Comparison of ENCODE assay signal across 7 mouse cellular contexts in genomic region chr9:64282404-64282987, GRCm38 (mm10). TPM values are rescaled to one million over a fixed set of nuclear protein-coding genes. Genes with fewer than 3 reads are reported as not detected.
DNase-seq lines count a peak whose midpoint lies in the region; ATAC-seq and TF ChIP-seq lines count a peak whose summit lies in the region.

No protein-coding gene starts in this region.

- peak overlapping the region; percentile 70 for H3K4me2 ChIP-seq in forebrain, embryonic 13.5 days
- peak overlapping the region; percentile 76 for H3K4me2 ChIP-seq in liver, embryonic 14.5 days (ENCODE audit: low read depth)

- no peak for TF ChIP-seq EP300 in liver, embryonic 14.5 days (IDR thresholded peaks at IDR 0.05; ENCODE audit: low read depth)

- H3K27ac ChIP-seq in forebrain, embryonic 13.5 days: no peak overlapping the region
- peak overlapping the region; percentile 73 for H3K27ac ChIP-seq in liver, embryonic 14.5 days

- ATAC-seq in forebrain, embryonic 13.5 days: no peak
- peak; percentile 12; the same call in 1 of the 2 replicates for ATAC-seq in liver, embryonic 14.5 days (ENCODE audit: insufficient read depth)
- no peak for ATAC-seq in granulocyte monocyte progenitor cell, adult 5-6 weeks (replicated peaks; ENCODE audit: poor library complexity, severe bottlenecking)

- TF ChIP-seq CTCF in liver, embryonic 14.5 days (IDR thresholded peaks at IDR 0.05; ENCODE audit: low read depth): no peak

- H3K4me1 ChIP-seq in forebrain, embryonic 13.5 days: peaks cover 10% of the 10 kb centered on the region
- H3K4me1 ChIP-seq in liver, embryonic 14.5 days (replicated peaks; ENCODE audit: control insufficient read depth in 2 of 2, insufficient read depth in 2 of 2, low read length in 1 of 2): peaks cover 6 to 8% of the 10 kb centered on the region in 2 experiments; a peak in 3 of 4 replicates

- no peaks in the 10 kb centered on the region for H3K27me3 ChIP-seq in forebrain, embryonic 13.5 days
- H3K27me3 ChIP-seq in liver, embryonic 14.5 days (ENCODE audit: control insufficient read depth, insufficient read depth, low read length): no peaks in the 10 kb centered on the region

- DNase-seq in 3T3-L1 (ENCODE audit: low read depth, low spot score): peak; percentile 13
- peak; percentile 21 for DNase-seq in A20 (ENCODE audit: low read depth, low spot score)
- DNase-seq in liver, embryonic 14.5 days (ENCODE audit: low read depth in 3 of 3, low spot score in 3 of 3): no peak
- DNase-seq in spleen, adult 18-20 months: no peak
- no peak for DNase-seq in right cerebral cortex, adult 2 months (ENCODE audit: low spot score in 2 of 2)

- H3K4me3 ChIP-seq in forebrain, embryonic 13.5 days: peak overlapping the region; percentile 84
- H3K4me3 ChIP-seq in liver, embryonic 14.5 days (ENCODE audit: insufficient read depth in 1 of 2, low read depth in 2 of 2, low read length in 2 of 2): peak overlapping the region; percentile 94

- peak overlapping the region; percentile 95 for H3K9ac ChIP-seq in forebrain, embryonic 13.5 days
- H3K9ac ChIP-seq in liver, embryonic 14.5 days (replicated peaks): peak overlapping the region; percentile 99

- WGBS in forebrain, embryonic 13.5 days: 68% methylated on average over 5 of the region's 5 CpGs
- 8% methylated on average over 5 of the region's 5 CpGs for WGBS in liver, embryonic 14.5 days (ENCODE audit: insufficient replicate concordance)

- H3K36me3 ChIP-seq in forebrain, embryonic 13.5 days (ENCODE audit: poor library complexity, severe bottlenecking): peaks cover under 1% of the 10 kb centered on the region
- H3K36me3 ChIP-seq in liver, embryonic 14.5 days (replicated peaks; ENCODE audit: control insufficient read depth, insufficient read depth, low read depth): peaks cover 4% of the 10 kb centered on the region

- no peaks in the 10 kb centered on the region for H3K9me3 ChIP-seq in forebrain, embryonic 13.5 days (replicated peaks)
- no peaks in the 10 kb centered on the region for H3K9me3 ChIP-seq in liver, embryonic 14.5 days (ENCODE audit: control insufficient read depth, low read length)

RNA-seq across cellular contexts. Expression of gene Tipin, which starts 1.1 kb away (rescaled TPM):
- 243 and 245 TPM in 2 replicates for polyA plus RNA-seq in forebrain, embryonic 13.5 days (2015; fragmentation: Nextera tagmentation; extraction: Ambion mirVana)
- polyA plus RNA-seq in liver, embryonic 14.5 days (2012; rRNA removed): 74.2 and 121 TPM in 2 replicates
- 241 and 245 TPM in 2 replicates for polyA plus RNA-seq in liver, embryonic 14.5 days (2014; fragmentation: Nextera tagmentation; extraction: Ambion mirVana)
- 233 and 243 TPM in 2 replicates for total RNA-seq in granulocyte monocyte progenitor cell, adult 5-6 weeks (2014; fragmentation: Nextera tagmentation)
- total RNA-seq in granulocyte monocyte progenitor cell, adult 5-6 weeks (2017): 318 and 327 TPM in 2 replicates

RNA-seq across cellular contexts. Expression of gene Map2k1, which starts 29.1 kb away (rescaled TPM):
- 40.3 and 42.6 TPM in 2 replicates for polyA plus RNA-seq in forebrain, embryonic 13.5 days (2015; fragmentation: Nextera tagmentation; extraction: Ambion mirVana)
- polyA plus RNA-seq in liver, embryonic 14.5 days (2012; rRNA removed): 11.7 and 13.5 TPM in 2 replicates
- 24.9 and 25.7 TPM in 2 replicates for polyA plus RNA-seq in liver, embryonic 14.5 days (2014; fragmentation: Nextera tagmentation; extraction: Ambion mirVana)
- total RNA-seq in granulocyte monocyte progenitor cell, adult 5-6 weeks (2014; fragmentation: Nextera tagmentation): 24.8 and 45.6 TPM in 2 replicates
- total RNA-seq in granulocyte monocyte progenitor cell, adult 5-6 weeks (2017): 55.0 and 56.5 TPM in 2 replicates

RNA-seq across cellular contexts. Expression of gene Uchl4, which starts 47.5 kb away (rescaled TPM):
- 2.4 and 2.8 TPM in 2 replicates for polyA plus RNA-seq in forebrain, embryonic 13.5 days (2015; fragmentation: Nextera tagmentation; extraction: Ambion mirVana)
- 0.06 and 0.13 TPM in 2 replicates for polyA plus RNA-seq in liver, embryonic 14.5 days (2012; rRNA removed)
- polyA plus RNA-seq in liver, embryonic 14.5 days (2014; fragmentation: Nextera tagmentation; extraction: Ambion mirVana): 0.75 and 0.77 TPM in 2 replicates
- total RNA-seq in granulocyte monocyte progenitor cell, adult 5-6 weeks (2014; fragmentation: Nextera tagmentation): 1.6 TPM in 1 of 2 replicates, not detected in the other
- 0.67 and 1.3 TPM in 2 replicates for total RNA-seq in granulocyte monocyte progenitor cell, adult 5-6 weeks (2017)

RNA-seq across cellular contexts. Expression of gene Dis3l, which starts 58.6 kb away (rescaled TPM):
- polyA plus RNA-seq in forebrain, embryonic 13.5 days (2015; fragmentation: Nextera tagmentation; extraction: Ambion mirVana): 19.4 and 21.7 TPM in 2 replicates
- polyA plus RNA-seq in liver, embryonic 14.5 days (2012; rRNA removed): 3.4 and 4.9 TPM in 2 replicates
- 8.0 and 8.6 TPM in 2 replicates for polyA plus RNA-seq in liver, embryonic 14.5 days (2014; fragmentation: Nextera tagmentation; extraction: Ambion mirVana)
- 13.6 and 16.7 TPM in 2 replicates for total RNA-seq in granulocyte monocyte progenitor cell, adult 5-6 weeks (2014; fragmentation: Nextera tagmentation)
- total RNA-seq in granulocyte monocyte progenitor cell, adult 5-6 weeks (2017): 17.3 and 18.1 TPM in 2 replicates

Comparison
In these comparisons a context has a peak if more than half of its experiments do, and no peak if none do; other contexts are left out.
1. DNase-seq: peak in 3T3-L1 (single experiment) and A20 (single experiment); none in liver, embryonic 14.5 days (0 of 3), spleen, adult 18-20 months (0 of 2) and right cerebral cortex, adult 2 months (0 of 2).